Mouse (Mus musculus) ES-E14 (cell line): Measurements from ENCODE around the gene Crybg3. TPM values are rescaled to one million over a fixed set of nuclear protein-coding genes. Genes with fewer than 3 reads are reported as not detected.

Experiments used
- DNase-seq: peaks from one replicate; pipeline ENCODE4 v3.0.0-alpha.2; 2013; ENCODE audit warnings: low read depth, low spot score
- H3K27ac ChIP-seq: 2 replicates; pipeline ENCODE4 v1.5.1; 2012; ENCODE audit warnings: low read depth, mild to moderate bottlenecking, low read length, moderate library complexity, mixed read lengths; ENCODE audit not compliant: poor library complexity, insufficient read depth, severe bottlenecking
- H3K36me3 ChIP-seq: 2 replicates; pipeline ENCODE4 v1.6.1; 2012; ENCODE audit warnings: mild to moderate bottlenecking, low read length, moderate library complexity, mixed read lengths; ENCODE audit not compliant: control insufficient read depth, poor library complexity, insufficient read depth, severe bottlenecking
- H3K4me1 ChIP-seq, 2 experiments: fragments of 150-350 bp in 1 of 2; sonication (generic) in 1 of 2; 2 replicates each; pipeline ENCODE4 v1.6.1; 2012; ENCODE audit warnings: low read length in 2 of 2, mild to moderate bottlenecking in 1 of 2, mixed read lengths in 1 of 2; ENCODE audit not compliant: control insufficient read depth in 2 of 2, insufficient read depth in 2 of 2, poor library complexity in 1 of 2
- H3K4me3 ChIP-seq, 2 experiments: fragments of 150-350 bp in 1 of 2; sonication (generic) in 1 of 2; 2 replicates each; pipeline ENCODE4 v1.5.1; 2012; ENCODE audit warnings: low read length in 2 of 2, low read depth in 1 of 2, mild to moderate bottlenecking in 1 of 2, mixed read lengths in 1 of 2; ENCODE audit not compliant: insufficient read depth in 1 of 2, poor library complexity in 1 of 2, severe bottlenecking in 1 of 2
- H3K9ac ChIP-seq: 2 replicates; pipeline ENCODE4 v1.6.1; 2012; ENCODE audit warnings: low read depth, mild to moderate bottlenecking, low read length, mixed read lengths; ENCODE audit not compliant: poor library complexity, insufficient read depth, severe bottlenecking
- H3K9me3 ChIP-seq: fragments of 150-350 bp; sonication (generic); 2 replicates; pipeline ENCODE4 v1.6.1; 2012; ENCODE audit warnings: low read depth, mild to moderate bottlenecking, low read length; ENCODE audit not compliant: control insufficient read depth, insufficient read depth
- CHD2 ChIP-seq: IDR thresholded peaks from 2 replicates; pipeline ENCODE4 v1.6.1; 2014; ENCODE audit warnings: mild to moderate bottlenecking, low read depth, low read length, inconsistent platforms
- HCFC1 ChIP-seq: IDR thresholded peaks from 2 replicates; pipeline ENCODE4 v1.6.1; 2012; ENCODE audit warnings: low read length, inconsistent platforms, borderline replicate concordance; ENCODE audit not compliant: insufficient read depth
- MAFK ChIP-seq: IDR thresholded peaks from 2 replicates; pipeline ENCODE4 v1.6.1; 2014; ENCODE audit warnings: mild to moderate bottlenecking, low read depth, low read length, inconsistent platforms; ENCODE audit not compliant: insufficient read depth
- ZC3H11A ChIP-seq: IDR thresholded peaks from 2 replicates; pipeline ENCODE4 v1.6.1; 2012; ENCODE audit warnings: low read depth, mild to moderate bottlenecking, inconsistent platforms, low read length, borderline replicate concordance
- ZNF384 ChIP-seq: IDR thresholded peaks from 2 replicates; pipeline ENCODE4 v1.6.1; 2012; ENCODE audit warnings: low read depth, low read length, inconsistent platforms
- in situ Hi-C, 2 experiments: fragments of 600-800 bp; cut with MboI; formaldehyde crosslinking; loops; one replicate each; pipeline ENCODE4 v1.15.1; 2025; ENCODE audit warnings: low sequenced_read_pairs in 2 of 2, inconsistent platforms in 1 of 2; ENCODE audit not compliant: unreplicated experiment in 2 of 2
- total RNA-seq: library from RNA; depleted of rRNA; stranded (reverse); fragments of 300-350 nt; gene quantifications from 2 replicates; pipeline ENCODE4 v1.2.3, GENCODE M21; 2012

The Crybg3 gene
- total RNA-seq, 1 experiment: 10.2 TPM

GRCm38 (mm10) chr16:59565631-59566030 is 35.1 kb downstream of the Crybg3 start:
- DNase-seq: peak; percentile 40
- Histone ChIP-seq H3K27ac (no peak overlapping the region; the same call in 1 of the 2 replicates), H3K9ac (no peak overlapping the region), H3K4me1 (peaks cover 4 to 19% of the 10 kb centered on the region in 2 experiments), H3K9me3 (no peaks in the 10 kb centered on the region), H3K36me3 (no peaks in the 10 kb centered on the region), H3K4me3 (no peak overlapping the region)
- in situ Hi-C loops: no loop called here
- TF ChIP-seq HCFC1 (no peak), ZNF384 (no peak), CHD2 (no peak), ZC3H11A (no peak), MAFK (no peak)

GRCm38 (mm10) chr16:59564025-59564424 is 36.8 kb downstream of the Crybg3 start:
- in situ Hi-C loops: no loop called here
- Histone ChIP-seq H3K36me3 (no peaks in the 10 kb centered on the region), H3K9ac (no peak overlapping the region), H3K27ac (no peak overlapping the region), H3K9me3 (no peaks in the 10 kb centered on the region), H3K4me1 (peaks cover 4 to 16% of the 10 kb centered on the region in 2 experiments), H3K4me3 (no peak overlapping the region)
- no peak for TF ChIP-seq CHD2
- TF ChIP-seq ZNF384: no peak
- no peak for TF ChIP-seq ZC3H11A
- TF ChIP-seq MAFK: no peak
- TF ChIP-seq HCFC1: no peak
- DNase-seq: no peak

GRCm38 (mm10) chr16:59559300-59560200 is 41.2 kb downstream of the Crybg3 start:
- no peaks in the 10 kb centered on the region for H3K36me3 ChIP-seq

GRCm38 (mm10) chr16:59558916-59559299 is 41.9 kb downstream of the Crybg3 start:
- no peaks in the 10 kb centered on the region for H3K9me3 ChIP-seq
- no peak for DNase-seq
- H3K36me3 ChIP-seq: no peaks in the 10 kb centered on the region
- no peak overlapping the region for H3K9ac ChIP-seq
- H3K27ac ChIP-seq: no peak overlapping the region
- no peaks in the 10 kb centered on the region for H3K4me1 ChIP-seq
- in situ Hi-C loops: no loop called here
- TF ChIP-seq ZNF384 (no peak), HCFC1 (no peak), ZC3H11A (no peak), MAFK (no peak), CHD2 (no peak)
- no peak overlapping the region for H3K4me3 ChIP-seq

More at GRCm38 (mm10) chr16:59559300-59560200, 41.2 kb downstream of the Crybg3 start:
- Histone ChIP-seq H3K9ac (no peak overlapping the region), H3K4me1 (no peaks in the 10 kb centered on the region), H3K9me3 (no peaks in the 10 kb centered on the region), H3K27ac (no peak overlapping the region), H3K4me3 (no peak overlapping the region)
- TF ChIP-seq CHD2 (no peak), HCFC1 (no peak)
- DNase-seq: no peak
- in situ Hi-C loops: no loop called here
